Mouse (Mus musculus) left cerebral cortex, postnatal 10 days (tissue): ENCODE results near the gene Spats1. TPM values are rescaled to one million over a fixed set of nuclear protein-coding genes. Genes with fewer than 3 reads are reported as not detected.
A peak's percentile ranks its signal among the peaks of the same experiment; 100 is the strongest.

Experiments
- DNase-seq, 2 experiments: peaks; one replicate each; pipeline ENCODE4 v3.0.0; 2021 to 2022; ENCODE audit warnings: low spot score in 2 of 2, mixed read lengths in 1 of 2; ENCODE audit errors: extremely low spot score in 1 of 2
- intact Hi-C: fragments of 180-260 bp; cut with DNase I; formaldehyde crosslinking; loops from one replicate; pipeline ENCODE4 v1.15.1; 2025
- total RNA-seq, 2 experiments: library from RNA; stranded (reverse); gene quantifications; 2 replicates each; pipeline ENCODE4 v1.2.3; 2021

Spats1 gene
- total RNA-seq, 2 experiments from 2014 or later: 4.9 to 5.0 TPM

DNA sequence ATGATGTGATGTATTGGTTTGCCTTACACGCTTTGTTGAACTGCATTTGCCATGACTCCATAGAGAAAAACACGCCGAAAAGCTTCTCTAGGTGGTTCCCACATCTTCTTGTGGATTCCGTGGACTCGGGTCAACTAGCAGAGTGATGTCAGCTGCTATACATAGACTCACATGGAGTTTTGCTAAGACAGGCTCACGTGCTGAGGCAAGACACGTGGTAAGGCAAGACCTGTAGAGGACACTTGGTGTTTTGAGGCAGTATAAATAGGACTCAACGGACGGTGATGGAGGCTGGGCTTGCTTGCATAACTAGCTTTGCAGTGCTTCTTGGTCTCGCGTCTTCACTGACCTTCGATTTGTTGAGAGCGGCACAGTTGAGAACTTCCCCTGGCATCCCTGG, 23.2 kb upstream of the Spats1 start:
- intact Hi-C loops: no loop called here
- no peak for DNase-seq

DNA sequence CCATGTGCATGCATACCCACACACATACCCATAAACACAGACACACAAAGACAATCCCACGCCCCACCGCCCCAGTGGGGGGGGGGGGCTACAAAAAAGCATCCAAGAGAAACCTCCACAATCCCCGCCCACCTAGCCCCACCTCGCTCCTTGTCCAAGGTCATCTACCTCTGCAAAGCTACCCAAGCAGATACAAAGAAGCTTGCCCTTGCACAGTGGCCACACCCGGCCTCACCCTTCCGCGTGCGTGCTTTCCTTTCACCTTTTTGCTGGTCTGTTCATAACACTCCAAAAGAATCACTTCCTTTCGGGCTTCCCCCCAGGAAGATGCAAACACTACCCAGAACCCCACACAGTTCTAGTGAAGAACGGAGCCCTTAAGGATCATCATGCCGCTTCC, 20.2 kb upstream of the Spats1 start:
- no peak for DNase-seq
- intact Hi-C loops: no loop called here

DNA sequence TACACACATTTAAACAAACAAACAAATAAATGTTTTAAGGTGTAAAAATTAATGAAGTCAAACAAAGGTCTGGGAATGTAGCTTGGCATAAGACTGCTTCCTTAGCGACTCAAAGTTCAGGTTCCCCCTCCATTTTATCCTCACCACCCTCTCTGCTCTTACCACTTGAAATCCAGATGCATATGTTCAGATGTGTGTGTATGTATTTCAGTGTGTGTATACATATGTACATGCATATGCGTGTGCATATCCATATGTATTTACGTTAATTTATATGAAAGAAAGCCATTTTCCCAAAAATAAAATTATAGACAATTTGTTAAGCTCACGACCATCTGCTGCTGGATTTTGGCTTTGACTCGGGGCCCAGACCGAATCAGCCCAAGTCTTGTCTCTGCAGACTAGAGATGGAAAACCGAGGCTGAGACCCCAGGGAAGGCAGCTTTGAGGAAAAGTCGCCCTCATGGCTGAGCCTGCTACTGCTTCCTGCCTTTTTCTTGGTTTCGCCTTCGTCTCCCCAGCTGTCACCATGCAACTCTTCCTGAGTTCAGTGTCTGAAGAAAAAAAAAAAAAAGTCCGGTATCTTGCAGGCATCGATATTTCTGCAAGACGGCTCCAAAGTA, 15.4 kb upstream of the Spats1 start:
- no peak for DNase-seq

DNA sequence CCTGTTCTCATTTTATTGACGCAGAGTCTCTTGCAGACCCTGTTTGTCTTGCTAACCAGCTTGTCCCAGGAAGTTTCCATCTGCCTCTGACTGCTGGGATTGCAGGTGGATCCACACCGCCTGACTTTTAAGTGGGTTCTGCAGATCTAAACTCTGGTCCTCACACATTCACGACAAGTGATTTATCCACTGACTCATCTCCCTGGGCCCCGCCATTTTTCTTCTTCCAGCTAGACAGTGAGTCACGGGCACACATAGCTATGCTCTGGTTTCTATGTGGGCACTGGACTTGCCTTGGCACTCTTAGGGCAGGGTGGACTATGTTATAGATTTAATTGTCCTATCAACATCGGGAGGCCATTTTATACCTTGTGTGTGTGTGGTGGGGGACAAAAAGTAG, 14.5 kb upstream of the Spats1 start:
- DNase-seq: no peak
- intact Hi-C loops: no loop called here

More for the DNA sequence above, 15.4 kb upstream of the Spats1 start:
- intact Hi-C loops: no loop called here

DNA sequence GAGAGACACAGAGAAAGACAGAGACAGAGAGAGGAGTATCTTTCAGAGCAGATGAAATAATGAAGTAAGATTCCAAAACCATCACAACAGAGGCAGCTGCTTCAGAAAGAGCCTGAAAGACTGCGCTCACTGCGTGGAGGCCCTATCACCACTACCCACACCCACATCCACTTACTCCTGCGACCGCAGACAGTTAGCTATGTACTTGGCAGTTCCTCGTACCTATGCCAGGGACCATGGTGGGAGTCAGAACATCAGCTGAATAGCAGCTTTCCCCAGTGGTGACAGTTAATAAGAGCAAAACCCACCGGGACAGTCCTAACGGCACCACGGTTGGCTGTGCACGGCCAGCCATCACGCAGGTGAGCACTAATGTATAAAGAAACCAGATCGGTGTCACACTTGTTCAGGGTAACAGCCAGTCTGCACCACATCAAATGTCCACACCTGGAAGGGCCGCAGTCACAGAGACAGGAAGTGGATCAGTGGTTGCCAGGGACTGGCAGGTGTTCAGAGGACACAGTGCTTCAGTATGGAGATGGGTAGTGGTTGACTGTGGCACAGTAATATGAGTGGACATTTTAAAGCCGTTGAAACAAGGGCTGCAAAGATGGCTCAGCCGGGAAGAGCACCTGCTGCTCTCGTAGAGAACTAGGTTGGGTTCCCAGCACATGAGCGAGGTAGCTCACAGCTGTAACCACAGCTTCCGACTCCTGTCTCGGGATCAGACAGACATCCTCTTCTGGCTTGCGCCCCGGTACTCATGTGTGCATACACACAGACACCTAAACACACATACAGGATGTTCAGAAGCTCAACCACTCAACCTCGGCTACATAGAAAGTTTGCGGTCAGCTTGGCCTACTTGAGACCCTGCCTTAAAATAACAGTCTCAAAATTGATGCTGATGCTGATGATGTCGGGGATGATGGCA, 13.4 kb upstream of the Spats1 start:
- no peak for DNase-seq
- intact Hi-C loops: no loop called here

DNA sequence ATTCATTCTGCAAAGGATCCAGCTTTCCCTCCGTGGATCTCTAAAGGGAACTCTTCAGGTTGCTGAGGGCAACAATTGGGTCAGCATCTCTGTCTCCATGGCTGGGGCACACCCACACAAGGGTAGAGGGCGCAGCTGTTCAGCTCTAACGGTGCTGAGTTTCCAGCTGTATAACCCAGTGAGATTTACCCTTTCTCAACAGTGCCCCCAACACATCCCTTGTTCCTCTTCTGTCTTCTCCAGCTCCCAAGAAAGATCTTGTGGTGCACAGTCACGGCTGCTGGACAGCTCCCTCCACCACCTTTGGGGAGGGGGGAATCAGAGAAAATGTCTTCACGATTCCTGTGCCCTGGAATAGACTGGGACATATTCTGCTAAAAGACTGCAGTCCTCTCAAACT, 12.0 kb upstream of the Spats1 start:
- no peak for DNase-seq
- intact Hi-C loops: no loop called here

DNA sequence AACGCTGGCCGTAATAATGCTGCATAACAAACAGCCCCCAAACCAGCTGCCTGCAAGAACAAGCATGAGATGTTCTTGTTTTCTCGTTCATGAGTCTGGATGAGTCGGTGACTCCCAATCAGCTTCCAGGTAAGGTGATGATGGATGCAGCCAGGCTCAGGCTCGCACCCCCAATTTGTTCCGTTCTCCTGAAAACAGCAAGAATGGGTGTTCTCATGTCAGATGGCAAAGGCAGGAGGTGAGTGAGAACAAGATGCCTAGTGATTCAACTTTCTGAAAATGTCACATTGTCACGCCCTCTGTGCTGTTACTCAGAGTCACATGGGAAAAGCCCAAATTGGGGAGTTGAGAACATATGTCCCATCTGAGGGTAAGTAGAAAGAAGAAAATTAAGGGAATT, 10.4 kb upstream of the Spats1 start:
- no peak for DNase-seq
- intact Hi-C loops: no loop called here

DNA sequence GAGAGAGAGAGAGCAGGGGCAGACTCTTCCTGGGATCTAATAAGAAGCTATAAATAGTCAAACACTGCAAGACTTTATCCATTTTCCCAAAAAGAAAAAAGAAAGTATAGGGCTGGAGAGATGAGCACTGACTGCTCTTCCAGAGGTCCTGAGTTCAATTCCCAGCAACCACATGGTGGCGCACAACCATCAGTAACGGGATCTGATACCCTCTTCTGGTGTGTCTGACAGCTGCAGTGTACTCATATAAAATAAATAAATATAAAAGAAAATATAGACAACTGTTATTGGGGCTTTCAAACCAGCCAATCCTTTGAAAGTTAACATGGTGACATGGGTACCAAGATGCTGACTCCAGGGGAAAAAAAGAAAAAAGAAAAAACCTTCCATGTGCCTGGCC, 5.2 kb upstream of the Spats1 start:
- no peak for DNase-seq
- intact Hi-C loops: no loop called here

DNA sequence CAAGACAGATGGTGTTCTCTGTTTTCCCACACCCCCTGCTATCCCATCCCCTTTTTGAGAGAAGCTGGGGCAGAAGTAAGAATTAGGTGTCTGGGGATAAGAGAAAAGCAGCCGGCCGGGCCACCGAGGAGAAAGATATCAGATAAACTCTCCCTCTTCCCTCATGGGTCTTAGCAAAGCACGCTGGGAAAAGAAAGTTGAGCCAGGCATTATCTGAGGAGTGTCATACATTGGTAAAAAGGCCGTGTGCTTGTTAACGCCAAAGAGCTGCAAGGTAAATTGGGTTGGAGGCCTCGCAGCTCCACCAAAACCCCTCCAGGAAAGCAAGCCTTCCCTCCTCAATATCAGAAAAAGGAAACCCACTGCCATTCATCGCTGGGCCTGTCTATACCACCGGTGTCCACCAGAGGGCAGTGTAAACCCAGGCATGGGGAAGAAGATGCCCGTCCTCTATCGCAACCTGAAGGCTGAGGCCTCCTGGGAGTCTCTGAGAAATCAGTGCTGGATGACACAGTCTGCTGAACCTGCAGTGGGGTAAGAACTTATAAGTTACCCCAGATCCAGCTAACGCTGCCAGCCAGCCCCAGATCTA, 3.1 kb upstream of the Spats1 start:
- peak; percentile 70 to 80 for DNase-seq
- intact Hi-C loops: loop anchor here (2.0 kb wide), 1 partner anchor 74 kb away; no protein-coding TSS in a partner anchor

DNA sequence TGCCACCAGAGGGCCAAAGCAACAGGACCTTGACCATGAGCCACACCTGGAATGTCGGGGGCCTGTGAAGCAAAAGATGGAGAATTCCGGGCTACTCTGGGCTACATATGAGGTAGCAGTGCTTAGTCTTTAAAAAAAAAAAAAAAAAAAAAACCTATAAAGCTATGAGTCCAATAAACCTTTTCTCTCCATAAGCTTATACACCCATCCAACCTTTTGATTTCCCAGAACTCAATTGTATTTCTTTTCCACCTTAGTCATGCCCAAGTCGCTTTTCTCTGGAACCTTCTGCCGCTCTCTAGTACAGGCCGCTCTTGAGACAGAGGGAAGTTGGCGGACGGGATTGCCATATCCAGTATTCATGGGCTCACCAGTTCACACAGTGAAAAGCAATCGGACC, 1.1 kb downstream of the Spats1 start:
- no peak for DNase-seq
- intact Hi-C loops: no loop called here

DNA sequence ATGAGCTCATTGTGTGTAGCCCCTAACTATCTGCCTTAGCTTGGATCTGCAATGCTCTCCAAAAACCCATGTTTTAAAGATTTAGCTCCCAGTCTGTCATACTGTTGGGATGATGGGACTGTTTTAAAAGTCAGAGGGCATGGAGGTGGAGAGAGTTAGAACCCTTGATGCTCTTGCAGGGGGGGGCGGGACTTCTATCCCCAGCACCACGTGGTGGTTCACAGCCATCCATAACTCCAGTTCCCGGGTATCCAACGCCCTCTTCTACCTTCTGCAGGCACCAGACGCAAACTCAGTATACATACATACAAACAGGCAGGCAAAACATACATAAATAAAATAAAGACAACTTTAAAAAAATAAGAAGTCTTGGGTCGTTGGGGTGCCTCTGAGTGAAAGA, 1.5 kb downstream of the Spats1 start:
- intact Hi-C loops: no loop called here
- no peak for DNase-seq

DNA sequence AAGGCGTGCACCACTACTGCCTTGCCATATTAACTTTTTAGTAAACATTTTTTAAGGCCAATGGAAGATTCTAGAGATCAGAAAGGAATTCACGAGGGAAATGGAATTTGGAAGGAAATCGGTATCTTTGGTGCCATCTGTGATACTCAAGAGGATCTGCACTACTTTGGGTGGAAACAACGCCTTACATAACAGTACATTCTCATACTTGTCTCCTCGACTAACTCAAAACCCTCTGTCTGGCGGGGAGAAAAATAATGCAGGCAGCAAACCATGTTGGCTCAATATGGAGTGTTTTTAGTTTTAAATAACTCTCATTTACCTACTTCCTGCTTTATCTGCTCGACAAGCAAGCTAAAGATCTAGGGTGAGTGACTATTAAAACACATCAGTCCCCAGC, 4.5 kb downstream of the Spats1 start:
- intact Hi-C loops: no loop called here
- DNase-seq: no peak

DNA sequence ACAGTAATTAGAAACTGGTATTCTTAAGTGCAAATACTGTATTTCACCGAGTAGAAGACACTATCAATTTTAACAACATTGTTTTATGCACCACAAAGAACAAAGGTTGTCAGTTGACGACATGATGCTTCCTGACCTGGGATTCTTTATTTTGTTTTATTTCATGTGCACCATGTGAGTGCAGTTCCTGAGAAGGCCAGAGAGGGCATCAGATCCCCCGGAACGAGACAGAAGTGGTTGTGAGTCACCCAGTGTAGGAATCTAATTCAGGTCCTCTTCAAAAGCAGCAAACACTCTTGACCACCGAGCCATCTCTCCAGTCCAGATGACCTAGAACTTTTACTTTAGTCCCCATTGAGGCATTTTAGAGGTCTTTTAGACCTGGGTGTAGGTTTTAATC, 6.9 kb downstream of the Spats1 start:
- intact Hi-C loops: no loop called here
- no peak for DNase-seq

DNA sequence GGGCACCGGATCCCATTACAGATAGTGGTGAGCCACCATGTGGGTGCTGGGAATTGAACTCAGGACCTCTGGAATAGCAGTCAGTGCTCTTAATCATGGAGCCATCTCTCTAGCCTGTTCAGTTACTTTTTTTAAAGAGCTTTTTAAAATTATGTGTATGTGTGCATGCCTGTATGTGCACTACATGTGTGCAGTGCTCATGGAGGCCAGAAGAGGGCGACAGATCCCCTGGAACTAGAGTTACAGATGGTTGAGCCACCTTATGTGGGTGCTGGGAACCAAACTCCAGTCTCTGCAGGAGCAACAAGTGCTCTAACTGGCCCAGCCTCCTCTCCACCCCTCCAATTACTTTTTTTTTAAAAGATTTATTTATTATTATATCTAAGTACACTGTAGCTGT, 8.5 kb downstream of the Spats1 start:
- intact Hi-C loops: no loop called here
- DNase-seq: no peak

DNA sequence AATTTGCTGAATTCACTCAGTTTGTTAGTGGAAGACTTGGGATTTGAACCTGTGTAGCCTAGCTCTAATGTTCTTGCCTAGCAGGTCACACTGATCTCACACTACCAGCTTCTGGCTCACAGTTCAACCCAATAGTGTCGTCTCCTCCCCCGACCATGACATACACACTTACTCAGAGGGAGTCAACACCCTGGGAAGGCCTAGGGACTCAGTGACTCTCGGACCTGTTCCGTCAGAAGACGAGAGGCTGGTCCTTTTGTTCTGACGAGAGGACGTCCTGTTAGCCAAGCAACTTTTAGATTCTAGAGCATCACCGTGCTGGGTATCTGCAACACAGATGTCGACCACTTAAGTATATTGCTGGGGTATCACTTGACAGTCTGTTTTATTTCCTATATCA, 11.0 kb downstream of the Spats1 start:
- intact Hi-C loops: no loop called here
- DNase-seq: no peak

DNA sequence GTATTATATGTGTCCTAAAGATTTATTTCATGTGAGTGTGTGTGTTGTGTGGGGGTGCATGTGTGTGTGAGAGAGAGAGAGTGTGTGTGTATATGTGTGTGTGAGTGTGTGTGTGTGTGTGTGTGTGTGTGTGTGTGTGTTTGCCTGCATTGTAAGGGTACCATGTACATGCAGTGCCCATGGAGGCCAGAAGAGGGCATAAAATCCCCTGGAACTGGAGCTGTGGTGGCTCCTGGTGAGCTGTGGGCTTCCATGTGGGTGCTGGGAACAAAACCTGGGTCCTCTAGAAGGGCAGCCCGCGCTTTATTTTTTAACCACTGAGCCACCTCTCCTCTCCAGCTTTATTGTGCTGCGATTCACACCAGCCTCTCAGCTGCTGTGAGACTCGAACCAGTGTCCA, 12.7 kb downstream of the Spats1 start:
- intact Hi-C loops: no loop called here
- no peak for DNase-seq

DNA sequence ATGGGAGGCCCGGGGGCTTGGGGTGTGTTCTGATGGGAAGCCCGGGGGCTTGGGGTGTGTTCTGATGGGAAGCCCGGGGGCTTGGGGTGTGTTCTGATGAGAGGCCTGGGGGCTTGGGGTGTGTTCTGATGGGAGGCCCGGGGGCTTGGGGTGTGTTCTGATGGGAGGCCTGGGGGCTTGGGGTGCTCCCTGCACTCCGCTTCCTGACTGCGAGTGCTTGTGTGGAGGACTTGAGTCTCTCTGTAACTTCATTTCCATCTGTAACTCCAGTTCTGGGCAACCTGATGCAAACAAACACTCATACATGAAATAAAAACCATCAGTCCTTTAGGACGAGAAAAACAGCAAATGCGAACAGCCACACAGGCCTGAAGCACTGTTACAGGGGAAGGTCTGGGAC, 16.2 kb downstream of the Spats1 start:
- no peak for DNase-seq
- intact Hi-C loops: no loop called here

DNA sequence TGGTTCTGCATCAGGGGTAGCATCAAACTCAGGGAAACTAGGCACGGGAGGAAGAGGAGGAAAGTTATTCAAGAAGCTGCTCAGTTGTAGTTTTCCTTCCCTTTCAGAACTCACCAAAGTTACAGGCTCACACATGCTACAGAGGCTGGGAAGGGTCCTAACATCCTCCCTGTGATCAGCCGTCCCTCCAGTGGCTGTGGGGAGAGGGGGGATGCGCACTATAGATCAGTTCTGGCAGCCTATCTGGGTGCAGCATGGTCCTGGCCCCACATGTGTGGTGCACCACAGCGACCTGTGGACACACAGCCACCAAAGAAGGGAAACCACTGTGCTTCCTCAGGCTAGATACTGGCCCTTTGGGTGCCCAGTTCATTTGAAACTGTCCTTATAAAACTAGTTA, 16.7 kb downstream of the Spats1 start:
- intact Hi-C loops: no loop called here
- no peak for DNase-seq

DNA sequence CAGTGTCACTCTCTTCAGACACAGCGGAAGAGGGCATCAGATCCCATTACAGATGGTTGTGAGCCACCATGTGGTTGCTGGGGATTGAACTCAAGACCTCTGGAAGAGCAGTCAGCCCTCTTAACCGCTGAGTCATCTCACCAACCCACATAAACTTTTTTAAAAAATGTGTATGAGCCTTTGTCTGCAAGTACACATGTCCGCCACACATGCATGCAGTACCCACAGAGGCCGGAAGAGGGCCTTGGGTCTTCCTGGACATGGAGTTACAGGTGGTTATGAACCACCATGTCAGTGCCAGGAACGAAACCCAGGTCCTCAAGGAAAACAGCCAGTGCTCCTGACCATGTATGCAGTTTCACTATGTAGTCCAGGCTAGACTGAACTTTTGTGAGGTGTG, 17.7 kb downstream of the Spats1 start:
- intact Hi-C loops: no loop called here
- DNase-seq: no peak
